Comparison of ENCODE assay signal across 9 mouse cellular contexts in genomic region chr3:149083391-149083790, GRCm38 (mm10).
DNase-seq lines count a peak whose midpoint lies in the region; ATAC-seq lines count a peak whose summit lies in the region.
"Had no signal": no experiment of that assay in that cellular context is flagged by ENCODE, and none has a peak within 500 bp of the region (broad histone marks: within the 10 kb centered on the region; RNA-seq: fewer than 3 reads in every experiment).

No protein-coding gene starts in this region.

- DNase-seq in urinary bladder, postnatal 25 days (ENCODE audit: low spot score), result peak; percentile 30
- DNase-seq in urinary bladder, adult 2 months (ENCODE audit: low spot score), result no peak
- DNase-seq in liver, result peak; percentile 26
- peak; percentile 51 for DNase-seq in lung, postnatal 25 days (ENCODE audit: low spot score)
- no peak for DNase-seq in ovary, postnatal 10 days (ENCODE audit: low spot score)
- no peak for DNase-seq in cerebellum, postnatal 25 days
- DNase-seq: kidney, postnatal 14 days had no signal

- H3K4me2 ChIP-seq in hindbrain, embryonic 13.5 days, result no peak overlapping the region

- no peaks in the 10 kb centered on the region for H3K9me3 ChIP-seq in hindbrain, embryonic 13.5 days
- H3K9me3 ChIP-seq: hindbrain, embryonic 10.5 days had no signal

- H3K9ac ChIP-seq in hindbrain, embryonic 13.5 days, result no peak overlapping the region

- peaks cover under 1% of the 10 kb centered on the region for H3K4me1 ChIP-seq in hindbrain, embryonic 13.5 days (replicated peaks)

- no peak for ATAC-seq in hindbrain, embryonic 13.5 days (ENCODE audit: low FRiP score)

- peaks cover 26% of the 10 kb centered on the region for H3K27me3 ChIP-seq in hindbrain, embryonic 13.5 days

- H3K4me3 ChIP-seq in hindbrain, embryonic 13.5 days, result no peak overlapping the region
- H3K4me3 ChIP-seq: hindbrain, embryonic 10.5 days had no signal

- no peaks in the 10 kb centered on the region for H3K36me3 ChIP-seq in hindbrain, embryonic 13.5 days
- H3K36me3 ChIP-seq: hindbrain, embryonic 10.5 days had no signal

- WGBS in hindbrain, embryonic 13.5 days, result 68% methylated on average over 11 of the region's 11 CpGs

- no peak overlapping the region for H3K27ac ChIP-seq in hindbrain, embryonic 13.5 days
- H3K27ac ChIP-seq: hindbrain, embryonic 10.5 days had no signal

Comparison
In these comparisons a context has a peak if more than half of its experiments do, and no peak if none do; other contexts are left out.
1. DNase-seq: peak in urinary bladder, postnatal 25 days (single experiment), liver (single experiment) and lung, postnatal 25 days (single experiment); none in urinary bladder, adult 2 months (single experiment), ovary, postnatal 10 days (single experiment) and cerebellum, postnatal 25 days (0 of 2).